Mouse (Mus musculus) G1E (cell line): ENCODE measurements around the gene Kcnc3. TPM values are rescaled to one million over a fixed set of nuclear protein-coding genes. Genes with fewer than 3 reads are reported as not detected.
A peak's percentile ranks its signal among the peaks of the same experiment; 100 is the strongest.

Experiments used
- ATAC-seq: 2 replicates; pipeline ENCODE4 v1.8.0; 2016; ENCODE audit warnings: mild to moderate bottlenecking; ENCODE audit not compliant: insufficient number of reproducible peaks, poor library complexity, low FRiP score, severe bottlenecking; ENCODE audit errors: extremely low read depth
- DNase-seq: peaks from one replicate; pipeline ENCODE4 v3.0.0; 2012; ENCODE audit warnings: low spot score
- H3K27me3 ChIP-seq: 2 replicates; pipeline ENCODE4 v1.6.1; 2012; ENCODE audit warnings: mild to moderate bottlenecking, low read length, inconsistent platforms; ENCODE audit not compliant: insufficient read depth
- H3K36me3 ChIP-seq: replicated peaks from 2 replicates; pipeline ENCODE3; 2012; ENCODE audit warnings: mild to moderate bottlenecking, inconsistent platforms
- H3K4me1 ChIP-seq: 2 replicates; pipeline ENCODE4 v1.6.1; 2012; ENCODE audit warnings: low read depth, low read length, inconsistent platforms, mixed read lengths; ENCODE audit not compliant: insufficient read depth
- H3K4me3 ChIP-seq: 2 replicates; pipeline ENCODE4 v1.5.1; 2012; ENCODE audit warnings: low read depth, mild to moderate bottlenecking, inconsistent platforms, low read length, moderate library complexity, mixed read lengths
- H3K9me3 ChIP-seq: replicated peaks from 2 replicates; pipeline ENCODE4 v1.6.1; 2012; ENCODE audit warnings: inconsistent platforms
- CTCF ChIP-seq: IDR thresholded peaks from 2 replicates; pipeline ENCODE4 v1.5.1; 2012; ENCODE audit warnings: low read depth, low read length, inconsistent platforms, mixed read lengths
- GATA1 ChIP-seq: IDR thresholded peaks from 2 replicates; pipeline ENCODE4 v1.6.1; 2012; ENCODE audit warnings: borderline replicate concordance, low read length, inconsistent platforms, mixed read lengths
- GATA2 ChIP-seq: IDR thresholded peaks from 2 replicates; pipeline ENCODE4 v1.6.1; 2012; ENCODE audit warnings: low read depth, low read length, inconsistent platforms, borderline replicate concordance
- POLR2AphosphoS5 ChIP-seq: IDR thresholded peaks from 2 replicates; pipeline ENCODE4 v1.6.1; 2012; ENCODE audit warnings: low read depth, low read length, inconsistent platforms; ENCODE audit not compliant: insufficient replicate concordance
- TAL1 ChIP-seq: conservative IDR thresholded peaks from 2 replicates; pipeline ENCODE4 v1.6.1; 2012; ENCODE audit warnings: low read depth, low read length, inconsistent platforms, mixed read lengths
- polyA plus RNA-seq: library from polyadenylated mRNA; stranded (reverse); fragments of >175 nt; gene quantifications from 2 replicates; pipeline ENCODE4 v1.2.3, GENCODE M21; 2012
- total RNA-seq, 2 experiments: library from RNA; stranded (forward) in 1 of 2; stranded (reverse) in 1 of 2; fragments of 200-1000 nt in 1 of 2; fragments of >200 nt in 1 of 2; fragmentation: Nextera tagmentation in 1 of 2; gene quantifications; 2 replicates each; pipeline ENCODE4 v1.2.3; 2014 to 2017

Kcnc3 gene
- total and polyA plus RNA-seq, 3 experiments: 0.05 to 0.53 TPM; not detected in 1

DNA sequence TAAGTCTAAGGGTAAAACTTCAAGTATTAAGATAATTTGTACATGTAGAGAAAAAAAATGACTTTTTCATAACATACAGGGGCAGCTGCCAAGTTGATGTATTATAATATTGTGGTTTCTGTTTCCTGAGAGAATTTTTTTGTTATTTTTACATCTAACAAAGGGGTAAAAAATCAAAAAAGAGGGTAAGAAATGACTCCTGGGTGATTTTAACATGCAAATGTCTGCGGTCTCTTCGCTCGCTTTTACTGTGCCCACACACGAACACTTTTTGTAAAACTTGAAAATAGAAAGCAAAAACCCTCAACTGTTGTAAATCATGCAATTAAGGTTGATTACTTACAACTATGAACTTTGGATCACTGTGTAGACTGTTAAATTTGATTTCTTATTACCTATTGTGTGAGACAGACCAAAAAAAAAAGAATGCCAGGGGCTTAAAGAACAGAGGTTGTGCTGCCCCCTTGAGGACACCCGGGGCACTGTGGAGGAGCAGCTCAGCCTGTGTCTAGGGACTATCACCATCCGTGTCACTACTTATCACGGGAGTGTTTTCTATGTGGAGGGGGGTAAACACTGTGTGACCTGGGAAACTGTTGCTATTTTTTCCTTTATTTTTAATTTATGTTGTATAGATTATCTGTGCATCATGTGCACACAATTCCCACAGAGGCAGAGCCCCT, 56.7 kb downstream of the Kcnc3 start:
- Histone ChIP-seq H3K27me3 (peaks cover 5% of the 10 kb centered on the region), H3K9me3 (no peaks in the 10 kb centered on the region), H3K4me1 (no peaks in the 10 kb centered on the region), H3K36me3 (no peaks in the 10 kb centered on the region), H3K4me3 (no peak overlapping the region)
- TF ChIP-seq POLR2AphosphoS5: no peak
- TF ChIP-seq CTCF: peak; percentile 83
- DNase-seq (peak; percentile 51), ATAC-seq (no peak)

DNA sequence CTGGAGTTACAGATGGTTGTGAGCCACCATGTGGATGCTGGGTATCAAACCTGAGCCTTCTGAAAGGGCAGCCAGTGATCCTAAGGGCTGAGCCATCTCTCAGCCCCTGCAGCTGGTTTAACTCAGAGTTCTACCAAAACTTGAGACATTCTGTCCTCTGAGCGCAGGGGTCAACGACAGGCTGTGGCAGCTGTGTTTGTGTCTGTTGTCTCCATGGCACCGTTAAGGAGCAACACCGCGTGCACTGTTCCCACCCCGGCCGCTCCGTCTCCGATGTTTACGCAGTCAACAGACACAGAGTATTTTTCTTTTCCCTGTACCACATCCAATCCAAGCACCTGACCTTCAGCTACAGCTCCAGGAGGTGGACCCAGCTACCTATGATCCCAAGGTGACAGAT, 57.3 kb downstream of the Kcnc3 start:
- ATAC-seq (no peak), DNase-seq (no peak)
- Histone ChIP-seq H3K36me3 (no peaks in the 10 kb centered on the region), H3K4me1 (no peaks in the 10 kb centered on the region), H3K27me3 (peaks cover 5% of the 10 kb centered on the region), H3K4me3 (no peak overlapping the region), H3K9me3 (no peaks in the 10 kb centered on the region)
- no peak for TF ChIP-seq POLR2AphosphoS5

DNA sequence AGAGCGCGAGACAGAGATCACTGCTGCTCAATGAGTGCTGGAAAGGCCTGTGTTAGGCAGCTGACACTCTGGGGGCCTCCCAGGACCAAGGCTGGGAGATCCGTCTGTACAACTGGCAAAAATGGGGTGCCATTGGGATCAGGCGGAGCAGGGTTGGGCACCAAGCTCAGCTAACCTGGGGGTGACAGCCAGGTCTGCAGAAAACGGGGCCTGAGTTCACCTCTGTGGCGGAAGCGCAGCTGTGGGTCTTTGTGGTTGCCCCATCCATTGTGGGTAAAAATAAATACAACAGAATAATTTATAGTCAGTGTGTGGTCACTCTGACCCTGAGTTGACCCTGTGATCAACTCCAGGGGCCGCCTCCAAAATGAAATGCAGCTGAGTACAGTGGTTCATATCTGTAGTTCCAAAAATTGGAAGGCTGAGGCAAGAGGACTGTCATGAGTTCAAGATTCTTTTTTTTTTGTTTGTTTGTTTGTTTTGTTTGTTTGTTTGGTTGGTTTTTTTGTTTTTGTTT, 58.7 kb downstream of the Kcnc3 start:
- H3K4me1 ChIP-seq: no peaks in the 10 kb centered on the region
- TF ChIP-seq CTCF (no peak), TAL1 (no peak), GATA1 (no peak), POLR2AphosphoS5 (no peak), GATA2 (no peak)
- H3K27me3 ChIP-seq: peaks cover 5% of the 10 kb centered on the region
- DNase-seq: no peak
- no peak for ATAC-seq
- H3K9me3 ChIP-seq: no peaks in the 10 kb centered on the region
- H3K4me3 ChIP-seq: no peak overlapping the region
- H3K36me3 ChIP-seq: no peaks in the 10 kb centered on the region

- Histone ChIP-seq H3K4me3 (no peak overlapping the region), H3K9me3 (no peaks in the 10 kb centered on the region), H3K36me3 (no peaks in the 10 kb centered on the region), H3K27me3 (peaks cover 6% of the 10 kb centered on the region; the same call in 1 of the 2 replicates), H3K4me1 (no peaks in the 10 kb centered on the region)
- DNase-seq: peak; percentile 43
- TF ChIP-seq GATA2: no peak
- no peak for TF ChIP-seq TAL1
- peak; percentile 81 for TF ChIP-seq CTCF
- no peak for ATAC-seq
Measured at GRCm38 (mm10) chr7:44649990-44650389, 59.5 kb downstream of the Kcnc3 start.

DNA sequence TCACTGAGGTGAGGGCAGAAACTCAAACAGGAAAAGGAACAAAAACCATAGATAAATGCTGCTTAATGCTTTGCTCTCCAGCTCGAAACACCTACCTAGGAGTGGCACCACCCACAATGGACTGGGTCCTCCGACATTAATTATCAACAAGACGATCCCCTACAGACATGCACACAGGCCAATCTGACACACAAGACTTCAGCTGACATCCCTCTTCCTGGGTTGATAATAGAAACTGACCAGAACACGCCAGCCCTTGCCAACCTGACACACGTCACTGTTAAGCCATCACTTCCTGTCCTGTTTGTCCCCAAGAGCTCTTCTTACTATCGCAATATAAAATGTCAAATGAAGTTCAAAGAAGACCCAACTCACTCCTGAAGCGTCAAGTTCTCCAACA, 61.0 kb downstream of the Kcnc3 start:
- no peaks in the 10 kb centered on the region for H3K36me3 ChIP-seq
- no peak overlapping the region for H3K4me3 ChIP-seq
- H3K27me3 ChIP-seq: peaks cover 2% of the 10 kb centered on the region; the same call in 1 of the 2 replicates
- no peak for DNase-seq
- no peaks in the 10 kb centered on the region for H3K9me3 ChIP-seq
- no peaks in the 10 kb centered on the region for H3K4me1 ChIP-seq
- TF ChIP-seq CTCF: no peak
- ATAC-seq: no peak

DNA sequence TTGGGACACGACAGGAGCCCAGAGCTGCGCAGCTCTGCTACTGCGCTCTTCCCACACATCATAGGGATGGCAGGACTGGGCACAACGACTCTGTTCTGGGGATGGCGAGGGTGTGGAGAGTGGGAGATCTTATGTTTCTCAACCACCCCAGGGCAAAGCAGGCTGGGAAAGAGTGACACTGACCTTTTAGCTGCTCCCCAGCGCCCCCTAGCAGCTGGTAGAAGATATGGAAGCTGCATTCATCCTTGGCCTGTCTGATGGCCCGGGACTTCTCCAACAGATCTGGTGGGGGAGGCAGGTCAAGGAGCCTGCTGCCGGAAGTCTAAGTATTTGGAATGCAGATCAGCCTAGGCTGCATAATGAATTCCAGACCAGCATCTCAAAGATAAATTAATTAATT, 63.3 kb downstream of the Kcnc3 start:
- TF ChIP-seq POLR2AphosphoS5: no peak
- TF ChIP-seq GATA2: no peak
- peak; percentile 42; the same call in 1 of the 2 replicates for TF ChIP-seq CTCF
- TF ChIP-seq TAL1: no peak
- no peak for TF ChIP-seq GATA1
- H3K4me1 ChIP-seq: no peaks in the 10 kb centered on the region
- H3K36me3 ChIP-seq: no peaks in the 10 kb centered on the region
- peaks cover 2% of the 10 kb centered on the region; the same call in 1 of the 2 replicates for H3K27me3 ChIP-seq
- no peaks in the 10 kb centered on the region for H3K9me3 ChIP-seq
- DNase-seq (no peak), ATAC-seq (no peak)
- no peak overlapping the region for H3K4me3 ChIP-seq

Other genes with a start within 250 kb of the Kcnc3 start
- not detected in 2 replicates for gene Syt3, start 206.6 kb upstream of the Kcnc3 start, total RNA-seq (2014; fragmentation: Nextera tagmentation)
- not detected in 2 replicates for gene Syt3, start 206.6 kb upstream of the Kcnc3 start, total RNA-seq (2017)
- gene Syt3, start 206.6 kb upstream of the Kcnc3 start, polyA plus RNA-seq: 0.02 TPM in 1 of 2 replicates, not detected in the other
- gene 1700008O03Rik, start 204.8 kb upstream of the Kcnc3 start, total RNA-seq (2014; fragmentation: Nextera tagmentation): 2.5 TPM in 1 of 2 replicates, not detected in the other
- gene 1700008O03Rik, start 204.8 kb upstream of the Kcnc3 start, total RNA-seq (2017): 0.11 and 0.41 TPM in 2 replicates
- 0.49 and 0.61 TPM in 2 replicates for gene 1700008O03Rik, start 204.8 kb upstream of the Kcnc3 start, polyA plus RNA-seq
- gene Lrrc4b, start 161.6 kb upstream of the Kcnc3 start, total RNA-seq (2014; fragmentation: Nextera tagmentation): not detected in 2 replicates
- 0.05 TPM in 1 of 2 replicates, not detected in the other for gene Lrrc4b, start 161.6 kb upstream of the Kcnc3 start, total RNA-seq (2017)
- not detected in 2 replicates for gene Lrrc4b, start 161.6 kb upstream of the Kcnc3 start, polyA plus RNA-seq
- not detected in 2 replicates for gene Aspdh, start 125.3 kb upstream of the Kcnc3 start, total RNA-seq (2014; fragmentation: Nextera tagmentation)
- not detected in 2 replicates for gene Aspdh, start 125.3 kb upstream of the Kcnc3 start, total RNA-seq (2017)
- gene Aspdh, start 125.3 kb upstream of the Kcnc3 start, polyA plus RNA-seq: not detected in 2 replicates
- gene Josd2, start 122.7 kb upstream of the Kcnc3 start, total RNA-seq (2014; fragmentation: Nextera tagmentation): 48.5 and 55.0 TPM in 2 replicates
- 22.1 and 27.2 TPM in 2 replicates for gene Josd2, start 122.7 kb upstream of the Kcnc3 start, total RNA-seq (2017)
- 162 and 230 TPM in 2 replicates for gene Josd2, start 122.7 kb upstream of the Kcnc3 start, polyA plus RNA-seq
- 33.3 and 33.7 TPM in 2 replicates for gene Emc10, start 94.1 kb upstream of the Kcnc3 start, total RNA-seq (2014; fragmentation: Nextera tagmentation)
- 18.5 and 19.0 TPM in 2 replicates for gene Emc10, start 94.1 kb upstream of the Kcnc3 start, total RNA-seq (2017)
- 147 and 166 TPM in 2 replicates for gene Emc10, start 94.1 kb upstream of the Kcnc3 start, polyA plus RNA-seq
- gene Fam71e1, start 94.1 kb upstream of the Kcnc3 start, total RNA-seq (2014; fragmentation: Nextera tagmentation): 6.8 and 12.7 TPM in 2 replicates
- gene Fam71e1, start 94.1 kb upstream of the Kcnc3 start, total RNA-seq (2017): 1.3 and 5.5 TPM in 2 replicates
- 6.9 and 7.4 TPM in 2 replicates for gene Fam71e1, start 94.1 kb upstream of the Kcnc3 start, polyA plus RNA-seq
- not detected in 2 replicates for gene Mybpc2, start 66.0 kb upstream of the Kcnc3 start, total RNA-seq (2014; fragmentation: Nextera tagmentation)
- 0.05 TPM in 1 of 2 replicates, not detected in the other for gene Mybpc2, start 66.0 kb upstream of the Kcnc3 start, total RNA-seq (2017)
- not detected in 2 replicates for gene Mybpc2, start 66.0 kb upstream of the Kcnc3 start, polyA plus RNA-seq
- not detected in 2 replicates for gene Spib, start 58.6 kb upstream of the Kcnc3 start, total RNA-seq (2014; fragmentation: Nextera tagmentation)
- not detected in 2 replicates for gene Spib, start 58.6 kb upstream of the Kcnc3 start, total RNA-seq (2017)
- not detected in 2 replicates for gene Spib, start 58.6 kb upstream of the Kcnc3 start, polyA plus RNA-seq
- 70.1 and 106 TPM in 2 replicates for gene Pold1, start 41.8 kb upstream of the Kcnc3 start, total RNA-seq (2014; fragmentation: Nextera tagmentation)
- gene Pold1, start 41.8 kb upstream of the Kcnc3 start, total RNA-seq (2017): 54.6 and 72.4 TPM in 2 replicates
- gene Pold1, start 41.8 kb upstream of the Kcnc3 start, polyA plus RNA-seq: 252 and 268 TPM in 2 replicates
- gene Nr1h2, start 36.7 kb upstream of the Kcnc3 start, total RNA-seq (2014; fragmentation: Nextera tagmentation): 98.5 and 107 TPM in 2 replicates
- 34.0 and 39.0 TPM in 2 replicates for gene Nr1h2, start 36.7 kb upstream of the Kcnc3 start, total RNA-seq (2017)
- 223 and 232 TPM in 2 replicates for gene Nr1h2, start 36.7 kb upstream of the Kcnc3 start, polyA plus RNA-seq
- 1.3 and 2.7 TPM in 2 replicates for gene Napsa, start 18.3 kb upstream of the Kcnc3 start, total RNA-seq (2014; fragmentation: Nextera tagmentation)
- 0.16 and 0.70 TPM in 2 replicates for gene Napsa, start 18.3 kb upstream of the Kcnc3 start, total RNA-seq (2017)
- gene Napsa, start 18.3 kb upstream of the Kcnc3 start, polyA plus RNA-seq: 0.10 and 0.35 TPM in 2 replicates
- gene Myh14, start 80.2 kb downstream of the Kcnc3 start, total RNA-seq (2014; fragmentation: Nextera tagmentation): not detected in 2 replicates
- not detected in 2 replicates for gene Myh14, start 80.2 kb downstream of the Kcnc3 start, total RNA-seq (2017)
- not detected in 2 replicates for gene Myh14, start 80.2 kb downstream of the Kcnc3 start, polyA plus RNA-seq
- not detected in 2 replicates for gene Izumo2, start 118.1 kb downstream of the Kcnc3 start, total RNA-seq (2014; fragmentation: Nextera tagmentation)
- gene Izumo2, start 118.1 kb downstream of the Kcnc3 start, total RNA-seq (2017): not detected in 2 replicates
- gene Izumo2, start 118.1 kb downstream of the Kcnc3 start, polyA plus RNA-seq: not detected in 2 replicates
- gene Vrk3, start 157.7 kb downstream of the Kcnc3 start, total RNA-seq (2014; fragmentation: Nextera tagmentation): 44.9 and 48.7 TPM in 2 replicates
- 48.8 and 49.0 TPM in 2 replicates for gene Vrk3, start 157.7 kb downstream of the Kcnc3 start, total RNA-seq (2017)
- 72.0 and 82.5 TPM in 2 replicates for gene Vrk3, start 157.7 kb downstream of the Kcnc3 start, polyA plus RNA-seq
- 3.9 and 4.1 TPM in 2 replicates for gene Zfp473, start 160.4 kb downstream of the Kcnc3 start, total RNA-seq (2014; fragmentation: Nextera tagmentation)
- 4.0 and 4.5 TPM in 2 replicates for gene Zfp473, start 160.4 kb downstream of the Kcnc3 start, total RNA-seq (2017)
- 0.14 and 0.33 TPM in 2 replicates for gene Zfp473, start 160.4 kb downstream of the Kcnc3 start, polyA plus RNA-seq
- gene Nup62, start 225.4 kb downstream of the Kcnc3 start, total RNA-seq (2014; fragmentation: Nextera tagmentation): 96.5 and 160 TPM in 2 replicates
- gene Nup62, start 225.4 kb downstream of the Kcnc3 start, total RNA-seq (2017): 94.9 and 102 TPM in 2 replicates
- gene Nup62, start 225.4 kb downstream of the Kcnc3 start, polyA plus RNA-seq: 85.4 and 157 TPM in 2 replicates
- 4.2 and 14.4 TPM in 2 replicates for gene Il4i1, start 225.7 kb downstream of the Kcnc3 start, total RNA-seq (2014; fragmentation: Nextera tagmentation)
- gene Il4i1, start 225.7 kb downstream of the Kcnc3 start, total RNA-seq (2017): 1.3 and 2.4 TPM in 2 replicates
- 3.1 and 3.2 TPM in 2 replicates for gene Il4i1, start 225.7 kb downstream of the Kcnc3 start, polyA plus RNA-seq
- gene Atf5, start 226.0 kb downstream of the Kcnc3 start, total RNA-seq (2014; fragmentation: Nextera tagmentation): 37.7 and 58.5 TPM in 2 replicates
- 5.2 and 8.6 TPM in 2 replicates for gene Atf5, start 226.0 kb downstream of the Kcnc3 start, total RNA-seq (2017)
- 282 and 396 TPM in 2 replicates for gene Atf5, start 226.0 kb downstream of the Kcnc3 start, polyA plus RNA-seq